Mouse (Mus musculus): ENCODE measurements around the gene Olfr1393. TPM values are rescaled to one million over a fixed set of nuclear protein-coding genes. Genes with fewer than 3 reads are reported as not detected.

Gene Olfr1393
- under 1 TPM; 0.10 to 0.11 TPM for total RNA-seq (2021)

- intact Hi-C loops (cut with DNase I) = no loop called here
These were observed at the start of gene Olfr1393 for GRCm38 (mm10) chr11:49278222-49278621. Gene Olfr1393, plus strand, starts transcription at chr11:49278304.

GRCm38 (mm10) chr11:49232781-49233180 lies 45.3 kb upstream of the Olfr1393 start:
- no peak for DNase-seq (ENCODE audit: low spot score)
- intact Hi-C loops (cut with DNase I) = no loop called here

More at GRCm38 (mm10) chr11:49278222-49278621, at the start of gene Olfr1393:
- no peak for DNase-seq (ENCODE audit: low spot score)

- intact Hi-C loops (cut with DNase I) = no loop called here
- no peak for DNase-seq (ENCODE audit: low spot score)
These were observed 42.5 kb upstream of the Olfr1393 start for GRCm38 (mm10) chr11:49235459-49236207.

- DNase-seq (ENCODE audit: low spot score) = no peak
- intact Hi-C loops (cut with DNase I) = no loop called here
These were observed 41.2 kb upstream of the Olfr1393 start for GRCm38 (mm10) chr11:49236891-49237290.

GRCm38 (mm10) chr11:49237532-49237931 lies 40.6 kb upstream of the Olfr1393 start:
- intact Hi-C loops (cut with DNase I) = no loop called here
- no peak for DNase-seq (ENCODE audit: low spot score)

GRCm38 (mm10) chr11:49240310-49240709 lies 37.8 kb upstream of the Olfr1393 start:
- no peak for DNase-seq (ENCODE audit: low spot score)
- intact Hi-C loops (cut with DNase I) = no loop called here

- intact Hi-C loops (cut with DNase I) = no loop called here
- no peak for DNase-seq (ENCODE audit: low spot score)
These were observed 37.2 kb upstream of the Olfr1393 start for GRCm38 (mm10) chr11:49240874-49241273.

GRCm38 (mm10) chr11:49241471-49241870 lies 36.6 kb upstream of the Olfr1393 start:
- intact Hi-C loops (cut with DNase I) = no loop called here
- no peak for DNase-seq (ENCODE audit: low spot score)

- intact Hi-C loops (cut with DNase I) = no loop called here
- no peak for DNase-seq (ENCODE audit: low spot score)
These were observed 35.0 kb upstream of the Olfr1393 start for GRCm38 (mm10) chr11:49242944-49243626.

- DNase-seq (ENCODE audit: low spot score) = peak; percentile 89
- intact Hi-C loops (cut with DNase I) = loop anchor here (2.0 kb wide), 1 partner anchor 41 kb away; the partner anchor contains the start of gene Zfp62
These were observed 34.1 kb upstream of the Olfr1393 start, which contains the start of gene Mgat1 for GRCm38 (mm10) chr11:49243727-49244594. Gene Mgat1, plus strand, starts transcription at chr11:49244191.

- intact Hi-C loops (cut with DNase I) = loop anchor here (2.0 kb wide), 1 partner anchor 42 kb away; the partner anchor contains the start of gene Zfp62
These were observed 33.5 kb upstream of the Olfr1393 start for GRCm38 (mm10) chr11:49244595-49244930.

GRCm38 (mm10) chr11:49245176-49245575 lies 32.9 kb upstream of the Olfr1393 start:
- intact Hi-C loops (cut with DNase I) = loop anchor here (2.0 kb wide), 1 partner anchor 42 kb away; the partner anchor contains the start of gene Zfp62
- no peak for DNase-seq (ENCODE audit: low spot score)

More at GRCm38 (mm10) chr11:49244595-49244930, 33.5 kb upstream of the Olfr1393 start:
- no peak for DNase-seq (ENCODE audit: low spot score)

GRCm38 (mm10) chr11:49245634-49246415 lies 32.3 kb upstream of the Olfr1393 start:
- intact Hi-C loops (cut with DNase I) = loop anchor here (2.0 kb wide), 1 partner anchor 43 kb away; the partner anchor contains the start of gene Zfp62
- DNase-seq (ENCODE audit: low spot score) = no peak

GRCm38 (mm10) chr11:49246523-49246922 lies 31.6 kb upstream of the Olfr1393 start:
- no peak for DNase-seq (ENCODE audit: low spot score)
- intact Hi-C loops (cut with DNase I) = no loop called here

- intact Hi-C loops (cut with DNase I) = no loop called here
- DNase-seq (ENCODE audit: low spot score) = no peak
These were observed 30.8 kb upstream of the Olfr1393 start for GRCm38 (mm10) chr11:49247255-49247654.

GRCm38 (mm10) chr11:49248226-49248973 lies 29.7 kb upstream of the Olfr1393 start:
- intact Hi-C loops (cut with DNase I) = no loop called here
- peak; percentile 37 for DNase-seq (ENCODE audit: low spot score)

GRCm38 (mm10) chr11:49248974-49249700 lies 29.0 kb upstream of the Olfr1393 start:
- DNase-seq (ENCODE audit: low spot score) = no peak
- intact Hi-C loops (cut with DNase I) = no loop called here

All from heart, postnatal 25 days (tissue).